Mouse (Mus musculus): ENCODE measurements around the gene Trpm6. TPM values are rescaled to one million over a fixed set of nuclear protein-coding genes. Genes with fewer than 3 reads are reported as not detected.

Gene Trpm6
- total RNA-seq, 1 experiment, result 0.80 TPM

DNA sequence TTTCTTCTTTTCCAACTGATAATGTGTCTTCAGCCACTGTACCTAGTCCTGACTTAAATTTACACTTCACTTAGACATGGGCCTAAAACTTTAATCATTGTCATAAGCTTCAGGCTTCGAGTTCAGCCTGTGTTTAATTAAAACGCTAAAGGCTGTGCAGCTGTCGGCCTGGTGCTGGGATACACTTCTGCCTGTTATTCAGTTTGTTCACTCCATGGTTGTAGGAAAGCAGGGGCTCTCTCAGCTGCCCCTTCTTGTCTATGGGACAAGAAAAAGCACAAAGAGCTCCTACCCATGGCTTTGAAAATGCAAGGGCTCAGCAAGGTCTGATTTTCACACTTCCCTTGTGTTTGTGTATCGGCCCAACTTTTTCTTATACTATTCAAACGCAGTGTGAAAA lies 131.4 kb downstream of the Trpm6 start:
- Histone ChIP-seq H3K27ac (ENCODE audit: insufficient read depth, low read depth, low read length, poor library complexity, severe bottlenecking) (no peak overlapping the region), H3K4me3 (ENCODE audit: insufficient read depth in 1 of 2, low read depth in 1 of 2, low read length in 2 of 2, poor library complexity in 1 of 2, severe bottlenecking in 1 of 2) (no peak overlapping the region), H3K36me3 (ENCODE audit: control insufficient read depth, insufficient read depth, low read length, poor library complexity, severe bottlenecking) (no peaks in the 10 kb centered on the region), H3K9ac (ENCODE audit: insufficient read depth, low read depth, low read length, poor library complexity, severe bottlenecking) (no peak overlapping the region), H3K4me1 (ENCODE audit: control insufficient read depth in 2 of 2, insufficient read depth in 2 of 2, low read length in 2 of 2, poor library complexity in 1 of 2) (no peaks in the 10 kb centered on the region), H3K9me3 (ENCODE audit: control insufficient read depth, insufficient read depth, low read depth, low read length) (no peaks in the 10 kb centered on the region)
- TF ChIP-seq CHD2 (IDR thresholded peaks at IDR 0.05; ENCODE audit: low read depth, low read length) (no peak), MAFK (IDR thresholded peaks at IDR 0.05; ENCODE audit: insufficient read depth, low read depth, low read length) (no peak), ZNF384 (IDR thresholded peaks at IDR 0.05; ENCODE audit: low read depth, low read length) (no peak), ZC3H11A (IDR thresholded peaks at IDR 0.05; ENCODE audit: borderline replicate concordance, low read depth, low read length) (no peak), HCFC1 (IDR thresholded peaks at IDR 0.05; ENCODE audit: borderline replicate concordance, insufficient read depth, low read length) (no peak)
- no peak for DNase-seq (ENCODE audit: low read depth, low spot score)
- in situ Hi-C loops (cut with MboI; ENCODE audit: low sequenced_read_pairs in 2 of 2, unreplicated experiment in 2 of 2), result no loop called here

GRCm38 (mm10) chr19:18887646-18888407 lies 138.0 kb downstream of the Trpm6 start:
- no peak overlapping the region for H3K9ac ChIP-seq (ENCODE audit: insufficient read depth, low read depth, low read length, poor library complexity, severe bottlenecking)
- in situ Hi-C loops (cut with MboI; ENCODE audit: low sequenced_read_pairs in 2 of 2, unreplicated experiment in 2 of 2), result no loop called here
- no peak overlapping the region for H3K27ac ChIP-seq (ENCODE audit: insufficient read depth, low read depth, low read length, poor library complexity, severe bottlenecking)
- H3K9me3 ChIP-seq (ENCODE audit: control insufficient read depth, insufficient read depth, low read depth, low read length), result no peaks in the 10 kb centered on the region
- TF ChIP-seq CHD2 (IDR thresholded peaks at IDR 0.05; ENCODE audit: low read depth, low read length) (no peak), HCFC1 (IDR thresholded peaks at IDR 0.05; ENCODE audit: borderline replicate concordance, insufficient read depth, low read length) (no peak), ZC3H11A (IDR thresholded peaks at IDR 0.05; ENCODE audit: borderline replicate concordance, low read depth, low read length) (no peak), MAFK (IDR thresholded peaks at IDR 0.05; ENCODE audit: insufficient read depth, low read depth, low read length) (no peak), ZNF384 (IDR thresholded peaks at IDR 0.05; ENCODE audit: low read depth, low read length) (no peak)
- no peaks in the 10 kb centered on the region for H3K4me1 ChIP-seq (ENCODE audit: control insufficient read depth in 2 of 2, insufficient read depth in 2 of 2, low read length in 2 of 2, poor library complexity in 1 of 2)
- H3K4me3 ChIP-seq (ENCODE audit: insufficient read depth in 1 of 2, low read depth in 1 of 2, low read length in 2 of 2, poor library complexity in 1 of 2, severe bottlenecking in 1 of 2), result no peak overlapping the region
- H3K36me3 ChIP-seq (ENCODE audit: control insufficient read depth, insufficient read depth, low read length, poor library complexity, severe bottlenecking), result no peaks in the 10 kb centered on the region
- no peak for DNase-seq (ENCODE audit: low read depth, low spot score)

- TF ChIP-seq ZNF384 (IDR thresholded peaks at IDR 0.05; ENCODE audit: low read depth, low read length), result no peak
- no peak for TF ChIP-seq ZC3H11A (IDR thresholded peaks at IDR 0.05; ENCODE audit: borderline replicate concordance, low read depth, low read length)
- TF ChIP-seq HCFC1 (IDR thresholded peaks at IDR 0.05; ENCODE audit: borderline replicate concordance, insufficient read depth, low read length), result no peak
- no peak for TF ChIP-seq CHD2 (IDR thresholded peaks at IDR 0.05; ENCODE audit: low read depth, low read length)
- no peak for TF ChIP-seq MAFK (IDR thresholded peaks at IDR 0.05; ENCODE audit: insufficient read depth, low read depth, low read length)
- no peaks in the 10 kb centered on the region for H3K36me3 ChIP-seq (ENCODE audit: control insufficient read depth, insufficient read depth, low read length, poor library complexity, severe bottlenecking)
- no peak overlapping the region for H3K27ac ChIP-seq (ENCODE audit: insufficient read depth, low read depth, low read length, poor library complexity, severe bottlenecking)
- in situ Hi-C loops (cut with MboI; ENCODE audit: low sequenced_read_pairs in 2 of 2, unreplicated experiment in 2 of 2), result no loop called here
- no peak overlapping the region for H3K9ac ChIP-seq (ENCODE audit: insufficient read depth, low read depth, low read length, poor library complexity, severe bottlenecking)
- DNase-seq (ENCODE audit: low read depth, low spot score), result no peak
- no peaks in the 10 kb centered on the region for H3K4me1 ChIP-seq (ENCODE audit: control insufficient read depth in 2 of 2, insufficient read depth in 2 of 2, low read length in 2 of 2, poor library complexity in 1 of 2)
- no peak overlapping the region for H3K4me3 ChIP-seq (ENCODE audit: insufficient read depth in 1 of 2, low read depth in 1 of 2, low read length in 2 of 2, poor library complexity in 1 of 2, severe bottlenecking in 1 of 2)
- no peaks in the 10 kb centered on the region for H3K9me3 ChIP-seq (ENCODE audit: control insufficient read depth, insufficient read depth, low read depth, low read length)
Measured at GRCm38 (mm10) chr19:18888491-18889116, 138.8 kb downstream of the Trpm6 start.

DNA sequence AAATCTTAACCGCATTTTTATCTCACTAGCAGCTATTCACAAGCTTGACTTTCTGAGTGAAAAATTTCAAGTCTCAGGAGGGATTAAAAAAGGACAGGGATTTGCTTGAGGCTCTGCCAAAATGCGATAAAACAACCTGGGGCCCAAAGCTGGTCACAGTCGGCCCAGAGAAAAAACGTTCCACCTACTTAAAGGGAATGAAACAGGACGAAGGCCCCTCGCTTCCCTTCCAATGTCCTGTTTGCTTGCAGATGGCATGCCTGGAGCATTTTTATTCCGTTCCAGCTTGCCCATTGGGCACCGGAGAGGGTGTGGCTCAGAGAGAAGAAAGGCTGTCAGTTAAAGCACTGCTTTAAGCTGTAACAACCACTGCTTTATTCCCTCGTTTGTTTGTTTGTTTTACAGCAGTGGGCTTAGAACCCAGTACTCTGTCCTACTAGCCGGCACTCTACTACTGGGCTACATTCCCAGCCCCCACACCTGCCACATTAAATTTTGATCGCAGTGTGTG lies 139.4 kb downstream of the Trpm6 start:
- Histone ChIP-seq H3K4me1 (ENCODE audit: control insufficient read depth in 2 of 2, insufficient read depth in 2 of 2, low read length in 2 of 2, poor library complexity in 1 of 2) (no peaks in the 10 kb centered on the region), H3K9me3 (ENCODE audit: control insufficient read depth, insufficient read depth, low read depth, low read length) (no peaks in the 10 kb centered on the region), H3K27ac (ENCODE audit: insufficient read depth, low read depth, low read length, poor library complexity, severe bottlenecking) (no peak overlapping the region), H3K36me3 (ENCODE audit: control insufficient read depth, insufficient read depth, low read length, poor library complexity, severe bottlenecking) (no peaks in the 10 kb centered on the region), H3K9ac (ENCODE audit: insufficient read depth, low read depth, low read length, poor library complexity, severe bottlenecking) (no peak overlapping the region), H3K4me3 (ENCODE audit: insufficient read depth in 1 of 2, low read depth in 1 of 2, low read length in 2 of 2, poor library complexity in 1 of 2, severe bottlenecking in 1 of 2) (no peak overlapping the region)
- in situ Hi-C loops (cut with MboI; ENCODE audit: low sequenced_read_pairs in 2 of 2, unreplicated experiment in 2 of 2), result no loop called here
- TF ChIP-seq CHD2 (IDR thresholded peaks at IDR 0.05; ENCODE audit: low read depth, low read length) (no peak), HCFC1 (IDR thresholded peaks at IDR 0.05; ENCODE audit: borderline replicate concordance, insufficient read depth, low read length) (no peak), ZNF384 (IDR thresholded peaks at IDR 0.05; ENCODE audit: low read depth, low read length) (no peak), ZC3H11A (IDR thresholded peaks at IDR 0.05; ENCODE audit: borderline replicate concordance, low read depth, low read length) (no peak), MAFK (IDR thresholded peaks at IDR 0.05; ENCODE audit: insufficient read depth, low read depth, low read length) (no peak)
- DNase-seq (ENCODE audit: low read depth, low spot score), result no peak

Data from ES-E14 (cell line).